Mouse (Mus musculus): ENCODE measurements around the gene Ccdc120. TPM values are rescaled to one million over a fixed set of nuclear protein-coding genes. Genes with fewer than 3 reads are reported as not detected.

Ccdc120 gene
- total RNA-seq, 1 experiment: 15.8 TPM

GRCm38 (mm10) chrX:7765764-7766163 lies 15.1 kb upstream of the Ccdc120 start:
- peak overlapping the region; percentile 77 for H3K9ac ChIP-seq (ENCODE audit: insufficient read depth, low read depth, low read length, poor library complexity, severe bottlenecking)
- peak overlapping the region; percentile 88 to 93 for H3K4me3 ChIP-seq (ENCODE audit: insufficient read depth in 1 of 2, low read depth in 1 of 2, low read length in 2 of 2, poor library complexity in 1 of 2, severe bottlenecking in 1 of 2)
- in situ Hi-C loops (cut with MboI; ENCODE audit: low sequenced_read_pairs in 2 of 2, unreplicated experiment in 2 of 2): no loop called here
- peaks cover 2 to 9% of the 10 kb centered on the region in 2 experiments; a peak in 2 of 4 replicates for H3K4me1 ChIP-seq (ENCODE audit: control insufficient read depth in 2 of 2, insufficient read depth in 2 of 2, low read length in 2 of 2, poor library complexity in 1 of 2)
- TF ChIP-seq MAFK (IDR thresholded peaks at IDR 0.05; ENCODE audit: insufficient read depth, low read depth, low read length) (peak; percentile 99), HCFC1 (IDR thresholded peaks at IDR 0.05; ENCODE audit: borderline replicate concordance, insufficient read depth, low read length) (no peak)
- no peaks in the 10 kb centered on the region for H3K9me3 ChIP-seq (ENCODE audit: control insufficient read depth, insufficient read depth, low read depth, low read length)
- peaks cover 42% of the 10 kb centered on the region for H3K36me3 ChIP-seq (ENCODE audit: control insufficient read depth, insufficient read depth, low read length, poor library complexity, severe bottlenecking)
- peak; percentile 85 for DNase-seq (ENCODE audit: low read depth, low spot score)
- peak overlapping the region; percentile 95 for H3K27ac ChIP-seq (ENCODE audit: insufficient read depth, low read depth, low read length, poor library complexity, severe bottlenecking)

GRCm38 (mm10) chrX:7765281-7765670 lies 14.6 kb upstream of the Ccdc120 start:
- Histone ChIP-seq H3K9me3 (ENCODE audit: control insufficient read depth, insufficient read depth, low read depth, low read length) (no peaks in the 10 kb centered on the region), H3K27ac (ENCODE audit: insufficient read depth, low read depth, low read length, poor library complexity, severe bottlenecking) (peak overlapping the region; percentile 95), H3K9ac (ENCODE audit: insufficient read depth, low read depth, low read length, poor library complexity, severe bottlenecking) (peak overlapping the region; percentile 70), H3K4me1 (ENCODE audit: control insufficient read depth in 2 of 2, insufficient read depth in 2 of 2, low read length in 2 of 2, poor library complexity in 1 of 2) (peaks cover 2 to 9% of the 10 kb centered on the region in 2 experiments; a peak in 2 of 4 replicates), H3K4me3 (ENCODE audit: insufficient read depth in 1 of 2, low read depth in 1 of 2, low read length in 2 of 2, poor library complexity in 1 of 2, severe bottlenecking in 1 of 2) (peak overlapping the region; percentile 88 to 93), H3K36me3 (ENCODE audit: control insufficient read depth, insufficient read depth, low read length, poor library complexity, severe bottlenecking) (peaks cover 38% of the 10 kb centered on the region)
- in situ Hi-C loops (cut with MboI; ENCODE audit: low sequenced_read_pairs in 2 of 2, unreplicated experiment in 2 of 2): no loop called here
- TF ChIP-seq HCFC1 (IDR thresholded peaks at IDR 0.05; ENCODE audit: borderline replicate concordance, insufficient read depth, low read length): no peak
- no peak for DNase-seq (ENCODE audit: low read depth, low spot score)

GRCm38 (mm10) chrX:7764657-7765280 lies 14.1 kb upstream of the Ccdc120 start:
- H3K9ac ChIP-seq (ENCODE audit: insufficient read depth, low read depth, low read length, poor library complexity, severe bottlenecking): peak overlapping the region; percentile 88
- peak overlapping the region; percentile 88 to 93 for H3K4me3 ChIP-seq (ENCODE audit: insufficient read depth in 1 of 2, low read depth in 1 of 2, low read length in 2 of 2, poor library complexity in 1 of 2, severe bottlenecking in 1 of 2)
- H3K4me1 ChIP-seq (ENCODE audit: control insufficient read depth in 2 of 2, insufficient read depth in 2 of 2, low read length in 2 of 2, poor library complexity in 1 of 2): peaks cover 2 to 9% of the 10 kb centered on the region in 2 experiments; a peak in 2 of 4 replicates
- H3K27ac ChIP-seq (ENCODE audit: insufficient read depth, low read depth, low read length, poor library complexity, severe bottlenecking): peak overlapping the region; percentile 95
- DNase-seq (ENCODE audit: low read depth, low spot score): peak; percentile 59
- H3K36me3 ChIP-seq (ENCODE audit: control insufficient read depth, insufficient read depth, low read length, poor library complexity, severe bottlenecking): peaks cover 34% of the 10 kb centered on the region
- no peaks in the 10 kb centered on the region for H3K9me3 ChIP-seq (ENCODE audit: control insufficient read depth, insufficient read depth, low read depth, low read length)
- in situ Hi-C loops (cut with MboI; ENCODE audit: low sequenced_read_pairs in 2 of 2, unreplicated experiment in 2 of 2): no loop called here
- TF ChIP-seq MAFK (IDR thresholded peaks at IDR 0.05; ENCODE audit: insufficient read depth, low read depth, low read length) (no peak), CHD2 (IDR thresholded peaks at IDR 0.05; ENCODE audit: low read depth, low read length) (0 out of 2 replicates have a peak, but pooled peaks have one; percentile 8)

GRCm38 (mm10) chrX:7763631-7764393 lies 13.1 kb upstream of the Ccdc120 start:
- in situ Hi-C loops (cut with MboI; ENCODE audit: low sequenced_read_pairs in 2 of 2, unreplicated experiment in 2 of 2): no loop called here
- Histone ChIP-seq H3K9me3 (ENCODE audit: control insufficient read depth, insufficient read depth, low read depth, low read length) (no peaks in the 10 kb centered on the region), H3K36me3 (ENCODE audit: control insufficient read depth, insufficient read depth, low read length, poor library complexity, severe bottlenecking) (peaks cover 28% of the 10 kb centered on the region), H3K4me1 (ENCODE audit: control insufficient read depth in 2 of 2, insufficient read depth in 2 of 2, low read length in 2 of 2, poor library complexity in 1 of 2) (peaks cover 2 to 9% of the 10 kb centered on the region in 2 experiments; a peak in 2 of 4 replicates), H3K27ac (ENCODE audit: insufficient read depth, low read depth, low read length, poor library complexity, severe bottlenecking) (peak overlapping the region; percentile 95), H3K4me3 (ENCODE audit: insufficient read depth in 1 of 2, low read depth in 1 of 2, low read length in 2 of 2, poor library complexity in 1 of 2, severe bottlenecking in 1 of 2) (peak overlapping the region; percentile 88 to 93), H3K9ac (ENCODE audit: insufficient read depth, low read depth, low read length, poor library complexity, severe bottlenecking) (peak overlapping the region; percentile 88)
- TF ChIP-seq HCFC1 (IDR thresholded peaks at IDR 0.05; ENCODE audit: borderline replicate concordance, insufficient read depth, low read length): no peak
- TF ChIP-seq CHD2 (IDR thresholded peaks at IDR 0.05; ENCODE audit: low read depth, low read length): no peak
- no peak for TF ChIP-seq ZC3H11A (IDR thresholded peaks at IDR 0.05; ENCODE audit: borderline replicate concordance, low read depth, low read length)
- TF ChIP-seq ZNF384 (IDR thresholded peaks at IDR 0.05; ENCODE audit: low read depth, low read length): no peak
- no peak for TF ChIP-seq MAFK (IDR thresholded peaks at IDR 0.05; ENCODE audit: insufficient read depth, low read depth, low read length)
- no peak for DNase-seq (ENCODE audit: low read depth, low spot score)

GRCm38 (mm10) chrX:7762921-7763197 lies 12.2 kb upstream of the Ccdc120 start:
- Histone ChIP-seq H3K27ac (ENCODE audit: insufficient read depth, low read depth, low read length, poor library complexity, severe bottlenecking) (peak overlapping the region; percentile 95), H3K4me3 (ENCODE audit: insufficient read depth in 1 of 2, low read depth in 1 of 2, low read length in 2 of 2, poor library complexity in 1 of 2, severe bottlenecking in 1 of 2) (peak overlapping the region; percentile 88 to 93), H3K4me1 (ENCODE audit: control insufficient read depth in 2 of 2, insufficient read depth in 2 of 2, low read length in 2 of 2, poor library complexity in 1 of 2) (peaks cover 2 to 9% of the 10 kb centered on the region in 2 experiments; a peak in 2 of 4 replicates), H3K36me3 (ENCODE audit: control insufficient read depth, insufficient read depth, low read length, poor library complexity, severe bottlenecking) (peaks cover 20% of the 10 kb centered on the region), H3K9ac (ENCODE audit: insufficient read depth, low read depth, low read length, poor library complexity, severe bottlenecking) (peak overlapping the region; percentile 88), H3K9me3 (ENCODE audit: control insufficient read depth, insufficient read depth, low read depth, low read length) (no peaks in the 10 kb centered on the region)
- in situ Hi-C loops (cut with MboI; ENCODE audit: low sequenced_read_pairs in 2 of 2, unreplicated experiment in 2 of 2): no loop called here
- TF ChIP-seq ZNF384 (IDR thresholded peaks at IDR 0.05; ENCODE audit: low read depth, low read length) (no peak), MAFK (IDR thresholded peaks at IDR 0.05; ENCODE audit: insufficient read depth, low read depth, low read length) (no peak), ZC3H11A (IDR thresholded peaks at IDR 0.05; ENCODE audit: borderline replicate concordance, low read depth, low read length) (no peak), CHD2 (IDR thresholded peaks at IDR 0.05; ENCODE audit: low read depth, low read length) (no peak)
- no peak for DNase-seq (ENCODE audit: low read depth, low spot score)

All from ES-E14 (cell line).